Mouse (Mus musculus): Measurements from ENCODE around the gene Snx29. TPM values are rescaled to one million over a fixed set of nuclear protein-coding genes. Genes with fewer than 3 reads are reported as not detected.
"Not testable (repeated sequence)": the region's sequence is repeated elsewhere in the genome, so short reads cannot be mapped to it uniquely, and the experiment has no call there.

Snx29 gene
- total RNA-seq, 2 experiments from 2014 or later: 21.1 to 22.8 TPM

DNA sequence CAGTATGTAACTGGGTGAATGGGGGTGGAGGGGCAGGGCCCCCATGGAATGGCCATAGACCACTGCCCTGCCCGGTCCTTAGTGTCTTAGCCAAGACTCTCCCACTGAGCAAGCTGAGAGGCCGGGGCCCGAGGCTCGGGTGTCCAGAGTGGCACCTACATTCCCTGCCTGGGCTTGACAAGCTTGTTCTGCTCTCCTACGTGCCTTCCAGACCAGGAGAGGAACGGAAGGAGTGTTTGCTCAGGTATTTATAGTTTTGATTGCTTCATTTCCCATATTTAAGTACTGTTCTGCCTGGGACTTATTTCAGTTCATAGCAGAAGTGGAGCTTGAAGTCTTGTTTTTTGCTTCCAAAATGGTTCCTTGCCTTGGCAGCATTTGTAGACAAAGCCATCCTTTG lies 116.7 kb downstream of the Snx29 start:
- no peak for DNase-seq (ENCODE audit: extremely low spot score in 1 of 2, low spot score in 2 of 2)
- peak overlapping the region; percentile 21; the same call in 1 of the 2 replicates for H3K27ac ChIP-seq
- intact Hi-C loops (cut with DNase I): no loop called here
- H3K4me3 ChIP-seq: no peak overlapping the region
- no peak for TF ChIP-seq CTCF (IDR thresholded peaks at IDR 0.05)

DNA sequence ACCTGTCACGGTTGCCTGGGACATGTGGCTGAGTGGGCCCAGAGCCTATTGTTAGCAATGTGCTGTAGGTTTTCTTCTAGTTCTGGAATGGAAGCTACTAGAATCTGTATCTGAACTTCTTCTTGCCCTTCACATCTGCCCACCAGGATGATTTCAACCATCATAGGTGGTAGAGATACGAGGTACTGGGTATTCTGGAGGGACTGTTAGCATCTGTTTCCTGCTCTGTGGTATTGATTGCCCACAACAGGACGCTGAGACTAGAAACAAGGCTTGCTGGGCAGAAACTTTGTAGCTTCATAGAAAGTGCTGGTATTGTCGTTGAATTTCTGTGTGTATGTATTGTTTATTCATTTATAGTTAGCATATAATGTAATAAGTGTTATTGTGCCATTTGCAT lies 118.9 kb downstream of the Snx29 start:
- intact Hi-C loops (cut with DNase I): no loop called here
- no peak for TF ChIP-seq CTCF (IDR thresholded peaks at IDR 0.05)
- Histone ChIP-seq H3K27ac (no peak overlapping the region), H3K4me3 (no peak overlapping the region)
- DNase-seq (ENCODE audit: extremely low spot score in 1 of 2, low spot score in 2 of 2): no peak

DNA sequence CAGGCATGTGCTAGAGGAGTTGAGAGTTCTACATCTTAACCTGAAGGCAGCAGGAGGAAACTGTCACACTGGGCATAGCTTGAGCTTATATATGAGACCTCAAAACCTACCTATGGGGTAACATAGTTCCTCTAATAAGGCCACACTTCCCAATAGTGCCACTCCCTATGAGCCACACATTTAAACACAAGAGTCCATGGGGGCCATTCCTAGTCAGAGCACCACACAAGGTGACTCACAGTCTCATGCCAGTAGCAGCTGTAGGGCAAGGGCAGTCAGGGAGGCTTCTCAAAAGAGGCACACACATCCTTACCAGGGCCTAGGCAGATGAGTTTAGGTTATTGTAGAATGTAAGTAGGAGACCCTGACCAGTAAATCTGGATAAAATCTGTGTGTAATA lies 119.8 kb downstream of the Snx29 start:
- Histone ChIP-seq H3K4me3 (no peak overlapping the region), H3K27ac (no peak overlapping the region)
- no peak for DNase-seq (ENCODE audit: extremely low spot score in 1 of 2, low spot score in 2 of 2)
- TF ChIP-seq CTCF (IDR thresholded peaks at IDR 0.05): no peak
- intact Hi-C loops (cut with DNase I): no loop called here

DNA sequence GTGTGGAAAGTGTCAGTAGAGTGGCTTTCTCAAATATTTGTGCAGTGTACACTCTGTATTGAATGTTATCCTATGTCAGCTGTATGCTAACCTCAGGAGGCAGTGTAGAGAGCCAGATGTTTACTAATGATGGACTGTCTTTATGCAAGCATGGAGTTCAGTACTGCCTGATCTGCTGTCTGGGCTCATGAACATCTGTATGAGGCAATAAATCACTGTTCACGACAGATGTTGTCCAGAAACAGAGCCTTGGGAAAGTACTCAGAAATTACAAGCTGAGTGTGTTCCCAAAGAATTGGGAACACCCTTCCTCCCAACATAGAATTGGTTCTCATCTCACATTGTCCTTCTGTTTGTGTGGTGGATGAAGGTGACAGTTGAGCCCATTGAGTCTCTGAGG lies 121.9 kb downstream of the Snx29 start:
- no peak overlapping the region for H3K4me3 ChIP-seq
- no peak overlapping the region for H3K27ac ChIP-seq
- DNase-seq (ENCODE audit: extremely low spot score in 1 of 2, low spot score in 2 of 2): no peak
- intact Hi-C loops (cut with DNase I): no loop called here
- no peak for TF ChIP-seq CTCF (IDR thresholded peaks at IDR 0.05)

DNA sequence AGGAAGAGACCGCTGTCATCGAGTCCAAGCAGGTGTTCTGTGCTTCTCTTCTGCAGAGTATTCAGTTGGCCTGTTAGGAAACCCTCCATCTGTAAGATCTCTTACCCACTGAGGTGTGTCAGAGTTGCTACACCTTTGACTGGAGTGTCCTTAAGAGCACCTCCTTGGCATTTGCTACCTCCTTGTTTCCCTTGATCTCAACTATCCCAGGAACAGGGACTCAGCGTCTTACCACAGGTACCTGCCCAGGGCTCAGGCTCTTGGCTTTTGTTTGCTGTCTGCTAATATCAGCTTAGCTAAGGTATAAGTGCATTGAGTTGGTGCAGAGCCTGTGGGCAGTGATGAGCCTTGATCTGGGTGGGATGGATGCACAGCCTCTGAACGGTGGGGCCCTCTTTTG lies 124.3 kb downstream of the Snx29 start:
- Histone ChIP-seq H3K4me3 (no peak overlapping the region), H3K27ac (no peak overlapping the region)
- intact Hi-C loops (cut with DNase I): no loop called here
- DNase-seq (ENCODE audit: extremely low spot score in 1 of 2, low spot score in 2 of 2): no peak
- TF ChIP-seq CTCF (IDR thresholded peaks at IDR 0.05): no peak

DNA sequence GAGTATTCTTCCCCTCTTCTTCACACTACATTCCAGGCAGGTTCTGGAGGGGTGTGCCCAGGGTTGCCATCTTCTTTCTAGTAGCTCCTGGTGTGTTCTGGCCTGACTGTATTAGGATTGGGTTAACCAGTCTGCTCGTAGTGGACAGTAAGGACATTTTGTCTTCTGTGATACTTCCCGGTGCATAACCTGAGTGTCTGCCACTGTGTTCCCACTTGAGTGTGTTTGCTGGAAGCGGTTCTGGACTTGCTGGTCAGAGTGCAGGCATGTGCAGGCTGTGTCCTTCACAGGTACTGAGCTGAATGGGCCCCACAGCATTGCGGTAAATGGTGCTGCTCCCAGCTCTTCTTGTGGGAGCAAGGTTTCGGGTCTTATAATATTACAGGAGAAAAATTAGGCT lies 125.2 kb downstream of the Snx29 start:
- Histone ChIP-seq H3K27ac (no peak overlapping the region), H3K4me3 (no peak overlapping the region)
- intact Hi-C loops (cut with DNase I): no loop called here
- DNase-seq (ENCODE audit: extremely low spot score in 1 of 2, low spot score in 2 of 2): no peak
- no peak for TF ChIP-seq CTCF (IDR thresholded peaks at IDR 0.05)

DNA sequence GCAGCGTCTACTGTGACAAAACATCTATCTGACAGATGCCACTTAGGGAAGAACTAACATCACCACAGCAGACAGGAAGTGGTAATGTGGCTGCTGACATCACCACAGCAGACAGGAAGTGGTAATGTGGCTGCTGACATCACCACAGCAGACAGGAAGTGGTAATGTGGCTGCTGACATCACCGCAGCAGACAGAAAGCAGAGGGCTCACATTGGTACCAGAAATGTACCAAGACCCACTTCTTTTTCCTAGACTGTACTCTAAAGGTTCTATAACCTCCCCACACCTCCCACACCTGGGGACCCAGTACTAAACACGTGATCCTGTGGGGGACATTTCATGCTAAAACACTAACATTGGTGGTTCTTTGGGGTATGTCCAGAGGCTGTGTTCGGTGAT lies 126.0 kb downstream of the Snx29 start:
- H3K4me3 ChIP-seq; DNase-seq (ENCODE audit: extremely low spot score in 1 of 2, low spot score in 2 of 2); H3K27ac ChIP-seq; intact Hi-C loops (cut with DNase I): not testable (repeated sequence)

DNA sequence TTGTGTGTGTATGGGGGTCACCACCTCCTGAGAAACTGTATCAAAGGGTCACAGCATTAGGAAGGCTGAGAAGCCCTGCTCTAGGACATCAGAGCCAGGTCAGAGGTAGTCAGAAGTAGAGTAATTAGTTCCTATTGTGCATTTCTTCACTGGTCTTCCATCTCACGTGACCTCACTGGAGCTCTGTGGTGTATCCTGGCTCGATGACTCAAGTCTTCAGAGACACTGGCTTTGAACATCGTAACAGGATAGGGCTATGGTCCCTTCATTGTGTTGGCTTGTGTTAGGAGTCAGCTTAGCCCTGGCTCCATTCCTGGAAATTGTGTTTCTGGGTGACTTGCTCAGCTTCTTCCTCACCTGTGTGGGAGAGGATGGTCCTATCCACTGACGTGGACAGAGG lies 126.6 kb downstream of the Snx29 start:
- Histone ChIP-seq H3K27ac (no peak overlapping the region), H3K4me3 (no peak overlapping the region)
- intact Hi-C loops (cut with DNase I): no loop called here
- no peak for TF ChIP-seq CTCF (IDR thresholded peaks at IDR 0.05)
- no peak for DNase-seq (ENCODE audit: extremely low spot score in 1 of 2, low spot score in 2 of 2)

DNA sequence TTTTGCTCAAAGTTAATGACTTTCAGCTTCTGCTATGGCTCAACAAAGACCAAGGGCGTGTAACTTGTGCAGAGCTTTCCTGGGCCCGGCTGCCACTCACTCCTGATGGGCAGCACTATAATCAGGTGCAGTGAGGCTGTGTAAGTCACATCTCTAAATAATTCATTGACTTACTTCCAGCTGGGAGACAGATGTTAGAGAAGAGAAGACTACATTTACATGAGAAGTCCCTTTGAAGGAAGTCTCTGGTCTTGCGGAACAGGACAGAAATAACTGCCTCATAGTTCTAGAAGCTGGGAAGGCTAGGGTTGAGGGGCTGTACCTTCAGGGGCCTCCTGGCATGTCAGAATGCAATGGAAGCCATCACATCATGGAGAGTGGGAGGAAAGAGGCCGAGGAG lies 127.9 kb downstream of the Snx29 start:
- DNase-seq (ENCODE audit: extremely low spot score in 1 of 2, low spot score in 2 of 2): no peak
- no peak overlapping the region for H3K4me3 ChIP-seq
- no peak overlapping the region for H3K27ac ChIP-seq
- no peak for TF ChIP-seq CTCF (IDR thresholded peaks at IDR 0.05)
- intact Hi-C loops (cut with DNase I): no loop called here

DNA sequence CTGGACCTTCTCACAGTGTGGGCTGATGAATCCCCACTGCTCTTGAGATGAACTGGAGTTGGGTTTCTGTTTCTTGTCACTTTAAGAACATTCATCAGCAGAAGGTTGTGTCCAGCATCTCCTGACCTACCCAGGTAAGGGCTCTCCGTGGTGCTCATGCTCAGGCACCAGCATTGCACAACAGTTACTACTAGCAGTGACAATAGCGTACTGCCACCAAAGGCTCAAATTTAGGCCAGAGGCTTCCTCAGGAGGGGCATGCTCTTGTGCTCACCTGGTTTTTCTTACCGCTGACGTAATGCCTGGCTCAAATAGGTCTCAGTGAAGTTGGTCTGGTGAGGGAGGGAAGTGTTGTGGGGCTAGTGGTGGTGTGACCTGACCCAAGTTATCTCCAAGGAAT lies 132.2 kb downstream of the Snx29 start:
- Histone ChIP-seq H3K4me3 (no peak overlapping the region), H3K27ac (no peak overlapping the region)
- no peak for DNase-seq (ENCODE audit: extremely low spot score in 1 of 2, low spot score in 2 of 2)
- intact Hi-C loops (cut with DNase I): no loop called here
- no peak for TF ChIP-seq CTCF (IDR thresholded peaks at IDR 0.05)

DNA sequence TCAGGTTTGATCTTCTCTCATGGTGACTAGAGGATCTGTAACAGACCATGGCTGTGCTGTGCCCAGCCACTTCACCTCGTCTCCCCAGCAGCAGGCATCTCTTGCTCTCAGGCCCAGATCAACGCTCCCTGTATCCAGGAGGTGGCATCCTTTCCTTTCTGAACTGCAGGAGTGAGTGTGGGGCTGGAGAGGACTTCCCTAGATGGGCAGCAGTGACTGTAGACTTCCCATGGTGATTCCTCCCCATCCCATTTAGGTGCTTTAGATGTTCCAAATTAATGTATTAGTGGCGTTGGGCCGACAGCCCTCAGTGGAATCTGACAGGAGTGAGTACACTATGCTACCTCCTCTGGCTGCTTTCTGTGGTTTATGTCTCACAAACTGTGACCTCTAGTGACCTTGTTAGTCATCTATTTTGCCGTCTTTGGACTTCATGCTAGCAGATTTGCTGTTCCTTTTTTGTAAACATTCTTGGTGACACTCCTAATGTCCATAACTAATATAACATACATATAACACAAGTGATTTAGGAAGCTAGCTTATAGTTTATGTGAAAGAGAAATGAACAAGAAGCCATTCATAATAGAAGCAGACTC lies 132.9 kb downstream of the Snx29 start:
- peak overlapping the region; percentile 77 for H3K27ac ChIP-seq
- intact Hi-C loops (cut with DNase I): no loop called here
- DNase-seq (ENCODE audit: extremely low spot score in 1 of 2, low spot score in 2 of 2): no peak
- TF ChIP-seq CTCF (IDR thresholded peaks at IDR 0.05): peak; percentile 45
- H3K4me3 ChIP-seq: no peak overlapping the region

DNA sequence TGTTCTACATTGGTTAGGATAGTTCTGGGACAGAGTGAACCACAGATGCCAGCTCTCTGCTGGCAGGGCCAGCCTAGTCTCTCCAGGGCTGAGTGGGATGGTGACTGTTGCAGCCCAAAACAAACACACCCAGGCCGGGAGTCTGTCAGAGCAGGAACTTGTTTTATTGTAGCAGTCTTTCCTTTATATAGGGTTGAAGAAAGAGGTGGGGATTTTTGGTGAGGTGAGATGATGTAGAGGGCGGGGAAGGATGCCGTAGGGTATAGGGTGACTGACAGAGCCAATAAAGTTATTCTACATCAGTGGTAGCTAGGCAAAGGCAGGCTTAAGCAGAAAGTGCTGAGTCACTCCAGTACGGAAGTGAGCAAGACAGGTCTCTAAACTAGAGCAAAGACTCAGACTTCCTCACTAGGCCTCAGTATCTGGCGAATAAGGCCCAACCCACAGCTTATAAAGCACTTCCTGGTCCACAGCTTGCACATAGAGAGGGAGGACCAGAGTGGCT lies 133.5 kb downstream of the Snx29 start:
- H3K4me3 ChIP-seq: no peak overlapping the region
- peak overlapping the region; percentile 77 for H3K27ac ChIP-seq
- intact Hi-C loops (cut with DNase I): no loop called here
- TF ChIP-seq CTCF (IDR thresholded peaks at IDR 0.05): no peak
- DNase-seq (ENCODE audit: extremely low spot score in 1 of 2, low spot score in 2 of 2): no peak

DNA sequence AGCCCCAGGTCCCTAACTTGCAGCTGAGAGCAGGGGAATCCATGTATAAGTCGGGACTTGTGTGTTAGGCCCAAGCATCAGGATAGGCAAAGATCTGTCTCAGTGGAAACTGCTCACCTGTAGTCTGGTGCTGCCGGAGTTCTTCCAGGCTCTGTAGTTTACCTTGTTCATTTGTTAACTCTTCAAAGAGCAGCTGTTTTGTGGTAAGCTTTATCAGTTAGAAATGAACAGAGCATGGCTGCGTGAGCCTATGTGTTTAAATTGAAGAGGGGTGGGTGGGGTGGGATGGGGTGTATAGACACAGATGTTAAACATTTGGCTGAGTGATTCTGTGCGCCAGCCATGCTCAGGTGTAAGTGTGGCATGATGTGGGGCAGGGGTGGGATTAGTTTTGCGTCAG lies 134.4 kb downstream of the Snx29 start:
- H3K27ac ChIP-seq: no peak overlapping the region
- no peak overlapping the region for H3K4me3 ChIP-seq
- intact Hi-C loops (cut with DNase I): no loop called here
- TF ChIP-seq CTCF (IDR thresholded peaks at IDR 0.05): no peak
- DNase-seq (ENCODE audit: extremely low spot score in 1 of 2, low spot score in 2 of 2): no peak
